Mouse (Mus musculus) midbrain, embryonic 10.5 days (tissue): ENCODE measurements around the gene Creb5. TPM values are rescaled to one million over a fixed set of nuclear protein-coding genes. Genes with fewer than 3 reads are reported as not detected.

Source experiments
- DNase-seq: peaks from one replicate; pipeline ENCODE4 v3.0.0-alpha.2; 2017; ENCODE audit warnings: low spot score
- H3K27ac ChIP-seq: fragments of 300-500 bp; sonication (generic); replicated peaks from 2 replicates; pipeline ENCODE4 v1.5.1; 2016; ENCODE audit warnings: mild to moderate bottlenecking
- H3K27me3 ChIP-seq: fragments of 300-500 bp; sonication (generic); 2 replicates; pipeline ENCODE4 v1.6.1; 2016; ENCODE audit warnings: low read depth, mild to moderate bottlenecking; ENCODE audit not compliant: poor library complexity, severe bottlenecking
- H3K36me3 ChIP-seq: fragments of 300-500 bp; sonication (generic); 2 replicates; pipeline ENCODE4 v1.6.1; 2016; ENCODE audit warnings: mild to moderate bottlenecking, moderate library complexity
- H3K4me1 ChIP-seq: fragments of 300-500 bp; sonication (generic); 2 replicates; pipeline ENCODE4 v1.6.1; 2016
- H3K4me3 ChIP-seq: fragments of 300-500 bp; sonication (generic); 2 replicates; pipeline ENCODE4 v1.5.1; 2016; ENCODE audit warnings: mild to moderate bottlenecking, moderate library complexity
- H3K9me3 ChIP-seq: fragments of 300-500 bp; sonication (generic); replicated peaks from 2 replicates; pipeline ENCODE4 v1.6.1; 2016; ENCODE audit warnings: mild to moderate bottlenecking
- WGBS: fragments of 180-500 bp; shearing (Covaris S2); methylation state at CpG from one replicate; pipeline ENCODE4 v1.1.7; 2016; 5-methylcytosine and 5-hydroxymethylcytosine counted together
- polyA plus RNA-seq: library from polyadenylated mRNA; unstranded; fragments of >200 nt; fragmentation: Nextera tagmentation; extraction: Ambion mirVana; gene quantifications from 2 replicates; pipeline ENCODE4 v1.2.1, GENCODE M21; 2016

Gene Creb5
- polyA plus RNA-seq, 1 experiment from 2014 or later, result 4.8 TPM

- Histone ChIP-seq H3K9me3 (no peaks in the 10 kb centered on the region), H3K27ac (no peak overlapping the region), H3K4me1 (no peaks in the 10 kb centered on the region), H3K4me3 (no peak overlapping the region), H3K27me3 (no peaks in the 10 kb centered on the region), H3K36me3 (no peaks in the 10 kb centered on the region)
- no peak for DNase-seq
- WGBS, result 90% methylated on average over 7 of the region's 7 CpGs
Observed at GRCm38 (mm10) chr6:53472751-53473150, 185.7 kb downstream of the Creb5 start.

- no peak for DNase-seq
- no peaks in the 10 kb centered on the region for H3K9me3 ChIP-seq
- H3K27ac ChIP-seq, result no peak overlapping the region
- H3K27me3 ChIP-seq, result no peaks in the 10 kb centered on the region
- H3K4me1 ChIP-seq, result no peaks in the 10 kb centered on the region
- no peak overlapping the region for H3K4me3 ChIP-seq
- H3K36me3 ChIP-seq, result no peaks in the 10 kb centered on the region
- WGBS, result 90% methylated on average over 5 of the region's 5 CpGs
Observed at GRCm38 (mm10) chr6:53477501-53477900, 190.4 kb downstream of the Creb5 start.

- DNase-seq, result no peak
- Histone ChIP-seq H3K9me3 (no peaks in the 10 kb centered on the region), H3K36me3 (no peaks in the 10 kb centered on the region), H3K27me3 (no peaks in the 10 kb centered on the region), H3K4me3 (no peak overlapping the region), H3K27ac (no peak overlapping the region), H3K4me1 (no peaks in the 10 kb centered on the region)
- 89% methylated on average over 6 of the region's 6 CpGs for WGBS
Observed at GRCm38 (mm10) chr6:53490917-53491316, 203.8 kb downstream of the Creb5 start.

GRCm38 (mm10) chr6:53491331-53491730, 204.3 kb downstream of the Creb5 start:
- no peaks in the 10 kb centered on the region for H3K27me3 ChIP-seq
- no peaks in the 10 kb centered on the region for H3K9me3 ChIP-seq
- H3K27ac ChIP-seq, result no peak overlapping the region
- no peak overlapping the region for H3K4me3 ChIP-seq
- no peak for DNase-seq
- H3K4me1 ChIP-seq, result 0 out of 2 replicates have a peak, but pooled peaks cover 3% of the 10 kb centered on the region
- WGBS, result 87% methylated on average over 4 of the region's 4 CpGs
- H3K36me3 ChIP-seq, result no peaks in the 10 kb centered on the region

GRCm38 (mm10) chr6:53493864-53494263, 206.8 kb downstream of the Creb5 start:
- Histone ChIP-seq H3K4me1 (0 out of 2 replicates have a peak, but pooled peaks cover 3% of the 10 kb centered on the region), H3K4me3 (no peak overlapping the region), H3K36me3 (no peaks in the 10 kb centered on the region), H3K27me3 (no peaks in the 10 kb centered on the region), H3K27ac (no peak overlapping the region), H3K9me3 (no peaks in the 10 kb centered on the region)
- no peak for DNase-seq
- WGBS, result 84% methylated on average over 5 of the region's 5 CpGs

GRCm38 (mm10) chr6:53495667-53496066, 208.6 kb downstream of the Creb5 start:
- 85% methylated on average over 5 of the region's 5 CpGs for WGBS
- Histone ChIP-seq H3K9me3 (no peaks in the 10 kb centered on the region), H3K36me3 (no peaks in the 10 kb centered on the region), H3K27me3 (no peaks in the 10 kb centered on the region), H3K4me1 (0 out of 2 replicates have a peak, but pooled peaks cover 3% of the 10 kb centered on the region), H3K27ac (no peak overlapping the region), H3K4me3 (no peak overlapping the region)
- no peak for DNase-seq

- Histone ChIP-seq H3K27ac (no peak overlapping the region), H3K36me3 (no peaks in the 10 kb centered on the region), H3K9me3 (no peaks in the 10 kb centered on the region), H3K27me3 (no peaks in the 10 kb centered on the region), H3K4me3 (no peak overlapping the region), H3K4me1 (0 out of 2 replicates have a peak, but pooled peaks cover 3% of the 10 kb centered on the region)
- DNase-seq, result no peak
- WGBS, result 68% methylated on average over 4 of the region's 4 CpGs
Observed at GRCm38 (mm10) chr6:53496325-53496753, 209.3 kb downstream of the Creb5 start.

GRCm38 (mm10) chr6:53497904-53498536, 210.9 kb downstream of the Creb5 start:
- 94% methylated on average over 10 of the region's 10 CpGs for WGBS
- no peak for DNase-seq
- Histone ChIP-seq H3K36me3 (no peaks in the 10 kb centered on the region), H3K4me3 (no peak overlapping the region), H3K27ac (no peak overlapping the region), H3K4me1 (0 out of 2 replicates have a peak, but pooled peaks cover 3% of the 10 kb centered on the region), H3K9me3 (no peaks in the 10 kb centered on the region), H3K27me3 (no peaks in the 10 kb centered on the region)

- Histone ChIP-seq H3K27ac (no peak overlapping the region), H3K4me3 (no peak overlapping the region), H3K9me3 (no peaks in the 10 kb centered on the region), H3K36me3 (no peaks in the 10 kb centered on the region), H3K27me3 (no peaks in the 10 kb centered on the region), H3K4me1 (0 out of 2 replicates have a peak, but pooled peaks cover 3% of the 10 kb centered on the region)
- no peak for DNase-seq
- WGBS, result 86% methylated on average over 8 of the region's 8 CpGs
Observed at GRCm38 (mm10) chr6:53499621-53500295, 212.7 kb downstream of the Creb5 start.

GRCm38 (mm10) chr6:53501236-53501635, 214.2 kb downstream of the Creb5 start:
- Histone ChIP-seq H3K36me3 (no peaks in the 10 kb centered on the region), H3K4me1 (0 out of 2 replicates have a peak, but pooled peaks cover under 1% of the 10 kb centered on the region), H3K4me3 (no peak overlapping the region), H3K9me3 (no peaks in the 10 kb centered on the region), H3K27ac (no peak overlapping the region), H3K27me3 (no peaks in the 10 kb centered on the region)
- 87% methylated on average over 1 of the region's 1 CpGs for WGBS
- no peak for DNase-seq

- Histone ChIP-seq H3K4me3 (no peak overlapping the region), H3K27ac (no peak overlapping the region), H3K4me1 (no peaks in the 10 kb centered on the region), H3K36me3 (no peaks in the 10 kb centered on the region), H3K27me3 (no peaks in the 10 kb centered on the region), H3K9me3 (no peaks in the 10 kb centered on the region)
- 87% methylated on average over 3 of the region's 3 CpGs for WGBS
- no peak for DNase-seq
Observed at GRCm38 (mm10) chr6:53506947-53507564, 220.0 kb downstream of the Creb5 start.

- Histone ChIP-seq H3K27ac (no peak overlapping the region), H3K4me3 (no peak overlapping the region), H3K27me3 (no peaks in the 10 kb centered on the region), H3K36me3 (no peaks in the 10 kb centered on the region), H3K9me3 (no peaks in the 10 kb centered on the region), H3K4me1 (no peaks in the 10 kb centered on the region)
- DNase-seq, result no peak
- 88% methylated on average over 3 of the region's 3 CpGs for WGBS
Observed at GRCm38 (mm10) chr6:53508847-53509494, 221.9 kb downstream of the Creb5 start.
